8 mouse cellular contexts compared by ENCODE assay signal in genomic region chr9:69259382-69259781, GRCm38 (mm10).
DNase-seq lines count a peak whose midpoint lies in the region; ATAC-seq and TF ChIP-seq lines count a peak whose summit lies in the region.

No protein-coding gene starts in this region.

- H3K9ac ChIP-seq in hindbrain, embryonic 16.5 days (ENCODE audit: low read depth, low read length), result no peak overlapping the region
- H3K9ac ChIP-seq in midbrain, postnatal 0 days (replicated peaks; ENCODE audit: low read length, poor library complexity, severe bottlenecking), result no peak overlapping the region

- H3K27ac ChIP-seq in embryonic facial prominence, embryonic 10.5 days (replicated peaks), result peak overlapping the region; percentile 77
- H3K27ac ChIP-seq in hindbrain, embryonic 16.5 days (ENCODE audit: low read depth, low read length), result no peak overlapping the region
- H3K27ac ChIP-seq in limb, embryonic 10.5 days, result peak overlapping the region; percentile 65
- no peak overlapping the region for H3K27ac ChIP-seq in midbrain, postnatal 0 days (ENCODE audit: low read depth, low read length)

- TF ChIP-seq CTCF in midbrain, postnatal 0 days (IDR thresholded peaks at IDR 0.05), result no peak

- H3K9me3 ChIP-seq in embryonic facial prominence, embryonic 10.5 days, result no peaks in the 10 kb centered on the region
- H3K9me3 ChIP-seq in hindbrain, embryonic 16.5 days (ENCODE audit: control insufficient read depth, low read length), result no peaks in the 10 kb centered on the region
- no peaks in the 10 kb centered on the region for H3K9me3 ChIP-seq in limb, embryonic 10.5 days (replicated peaks)
- H3K9me3 ChIP-seq in midbrain, postnatal 0 days (ENCODE audit: low read length), result no peaks in the 10 kb centered on the region

- peak overlapping the region; percentile 30; the same call in 1 of the 2 replicates for H3K4me3 ChIP-seq in embryonic facial prominence, embryonic 10.5 days
- no peak overlapping the region for H3K4me3 ChIP-seq in hindbrain, embryonic 16.5 days (ENCODE audit: low read length)
- peak overlapping the region; percentile 16 for H3K4me3 ChIP-seq in limb, embryonic 10.5 days
- no peak overlapping the region for H3K4me3 ChIP-seq in midbrain, postnatal 0 days (ENCODE audit: low read depth, low read length)

- H3K4me1 ChIP-seq in embryonic facial prominence, embryonic 10.5 days, result peaks cover 15% of the 10 kb centered on the region
- H3K4me1 ChIP-seq in hindbrain, embryonic 16.5 days (ENCODE audit: control insufficient read depth, insufficient read depth, low read depth, low read length), result 0 out of 2 replicates have a peak, but pooled peaks cover 3% of the 10 kb centered on the region
- peaks cover 19% of the 10 kb centered on the region for H3K4me1 ChIP-seq in limb, embryonic 10.5 days
- H3K4me1 ChIP-seq in midbrain, postnatal 0 days (ENCODE audit: insufficient read depth, low read length), result 0 out of 2 replicates have a peak, but pooled peaks cover 4% of the 10 kb centered on the region

- 0 out of 2 replicates have a peak overlapping the region, but pooled peaks have one; percentile 9 for H3K4me2 ChIP-seq in hindbrain, embryonic 16.5 days (ENCODE audit: low read length)
- H3K4me2 ChIP-seq in midbrain, postnatal 0 days (ENCODE audit: low read depth, low read length, poor library complexity, severe bottlenecking), result no peak overlapping the region

- H3K36me3 ChIP-seq in embryonic facial prominence, embryonic 10.5 days (replicated peaks), result no peaks in the 10 kb centered on the region
- H3K36me3 ChIP-seq in hindbrain, embryonic 16.5 days (ENCODE audit: control insufficient read depth, insufficient read depth, low read length), result no peaks in the 10 kb centered on the region
- no peaks in the 10 kb centered on the region for H3K36me3 ChIP-seq in limb, embryonic 10.5 days
- no peaks in the 10 kb centered on the region for H3K36me3 ChIP-seq in midbrain, postnatal 0 days (ENCODE audit: insufficient read depth, low read length)

- H3K27me3 ChIP-seq in embryonic facial prominence, embryonic 10.5 days (replicated peaks; ENCODE audit: low read depth, poor library complexity, severe bottlenecking), result no peaks in the 10 kb centered on the region
- H3K27me3 ChIP-seq in hindbrain, embryonic 16.5 days (replicated peaks; ENCODE audit: control insufficient read depth, insufficient read depth, low read length), result no peaks in the 10 kb centered on the region
- no peaks in the 10 kb centered on the region; the same call in 1 of the 2 replicates for H3K27me3 ChIP-seq in limb, embryonic 10.5 days (ENCODE audit: low read depth, poor library complexity, severe bottlenecking)
- H3K27me3 ChIP-seq in midbrain, postnatal 0 days (ENCODE audit: insufficient read depth, low read length), result no peaks in the 10 kb centered on the region

- peak; percentile 92 for ATAC-seq in hindbrain, embryonic 16.5 days
- peak; percentile 66; the same call in 1 of the 2 replicates for ATAC-seq in midbrain, postnatal 0 days (ENCODE audit: low FRiP score)
- ATAC-seq in granulocyte monocyte progenitor cell, adult 5-6 weeks (replicated peaks; ENCODE audit: poor library complexity, severe bottlenecking), result no peak

- peak; percentile 94 for DNase-seq in adrenal gland, postnatal 14 days
- DNase-seq in embryonic facial prominence, embryonic 10.5 days (ENCODE audit: low spot score), result peak; percentile 73
- peak; percentile 92 for DNase-seq in gastrocnemius, postnatal 25 days
- peak; percentile 68 for DNase-seq in limb, embryonic 10.5 days (ENCODE audit: low spot score)
- DNase-seq in midbrain, postnatal 0 days (ENCODE audit: low spot score), result peak; percentile 63
- DNase-seq in urinary bladder, adult 2 months (ENCODE audit: low spot score), result peak; percentile 52

- 2% methylated on average over 9 of the region's 9 CpGs for WGBS in embryonic facial prominence, embryonic 10.5 days
- 16% methylated on average over 9 of the region's 9 CpGs for WGBS in hindbrain, embryonic 16.5 days
- 4% methylated on average over 9 of the region's 9 CpGs for WGBS in limb, embryonic 10.5 days
- 25% methylated on average over 9 of the region's 9 CpGs for whole genome bisulfite sequencing in midbrain, postnatal 0 days

Comparison
In these comparisons a context has a peak if more than half of its experiments do, and no peak if none do; other contexts are left out.
1. H3K27ac ChIP-seq: peak in embryonic facial prominence, embryonic 10.5 days (single experiment) and limb, embryonic 10.5 days (single experiment); none in hindbrain, embryonic 16.5 days (single experiment) and midbrain, postnatal 0 days (single experiment).
2. H3K4me3 ChIP-seq: peak in embryonic facial prominence, embryonic 10.5 days (single experiment) and limb, embryonic 10.5 days (single experiment); none in hindbrain, embryonic 16.5 days (single experiment) and midbrain, postnatal 0 days (single experiment).
3. Peak in every context shown above with its lines, with median percentiles within 50 percentile points of each other: DNase-seq.